Mouse (Mus musculus) frontal cortex, adult (tissue): Measurements from ENCODE around the gene Spred2.
A peak's percentile ranks its signal among the peaks of the same experiment; 100 is the strongest.

Source experiments
- ATAC-seq: cut with Nextera tagmentation; 2 replicates; pipeline ENCODE4 v1.9.2; 2017; ENCODE audit warnings: mild to moderate bottlenecking, moderate library complexity, mixed read lengths; ENCODE audit not compliant: low TSS enrichment

The Spred2 gene

GRCm38 (mm10) chr11:19953919-19954318, 29.7 kb downstream of the Spred2 start:
- ATAC-seq = no peak

- ATAC-seq = no peak
Observed at GRCm38 (mm10) chr11:19955069-19955468, 30.9 kb downstream of the Spred2 start.

- no peak for ATAC-seq
Observed at GRCm38 (mm10) chr11:19955701-19956100, 31.5 kb downstream of the Spred2 start.

- peak; percentile 24; the same call in 1 of the 2 replicates for ATAC-seq
Observed at GRCm38 (mm10) chr11:19959006-19959405, 34.8 kb downstream of the Spred2 start.

- ATAC-seq = no peak
Observed at GRCm38 (mm10) chr11:19959897-19960296, 35.7 kb downstream of the Spred2 start.

- 0 out of 2 replicates have a peak, but pooled peaks have one; percentile 11 for ATAC-seq
Observed at GRCm38 (mm10) chr11:19960541-19960940, 36.4 kb downstream of the Spred2 start.

GRCm38 (mm10) chr11:19961088-19961487, 36.9 kb downstream of the Spred2 start:
- ATAC-seq = no peak

- ATAC-seq = no peak
Observed at GRCm38 (mm10) chr11:19961766-19962365, 37.7 kb downstream of the Spred2 start.

GRCm38 (mm10) chr11:19962796-19963195, 38.6 kb downstream of the Spred2 start:
- 0 out of 2 replicates have a peak, but pooled peaks have one; percentile 27 for ATAC-seq

GRCm38 (mm10) chr11:19963717-19964141, 39.6 kb downstream of the Spred2 start:
- ATAC-seq = no peak

- ATAC-seq = no peak
Observed at GRCm38 (mm10) chr11:19964333-19964732, 40.2 kb downstream of the Spred2 start.

GRCm38 (mm10) chr11:19965037-19965611, 40.9 kb downstream of the Spred2 start:
- ATAC-seq = no peak

- ATAC-seq = no peak
Observed at GRCm38 (mm10) chr11:19965664-19966063, 41.5 kb downstream of the Spred2 start.

- ATAC-seq = no peak
Observed at GRCm38 (mm10) chr11:19966294-19966693, 42.1 kb downstream of the Spred2 start.

- no peak for ATAC-seq
Observed at GRCm38 (mm10) chr11:19969584-19969983, 45.4 kb downstream of the Spred2 start.

GRCm38 (mm10) chr11:19971954-19972750, 48.0 kb downstream of the Spred2 start:
- ATAC-seq = peak; percentile 51

- ATAC-seq = 0 out of 2 replicates have a peak, but pooled peaks have one; percentile 2
Observed at GRCm38 (mm10) chr11:19973032-19973790, 49.0 kb downstream of the Spred2 start.

GRCm38 (mm10) chr11:19976032-19976431, 51.9 kb downstream of the Spred2 start:
- no peak for ATAC-seq

- ATAC-seq = no peak
Observed at GRCm38 (mm10) chr11:19977687-19978086, 53.5 kb downstream of the Spred2 start.

- ATAC-seq = peak; percentile 75
Observed at GRCm38 (mm10) chr11:19979338-19979737, 55.2 kb downstream of the Spred2 start.

GRCm38 (mm10) chr11:19982113-19982512, 57.9 kb downstream of the Spred2 start:
- no peak for ATAC-seq

GRCm38 (mm10) chr11:19982779-19983178, 58.6 kb downstream of the Spred2 start:
- 0 out of 2 replicates have a peak, but pooled peaks have one; percentile 2 for ATAC-seq
